Mouse (Mus musculus): ENCODE results near the gene Utp11. TPM values are rescaled to one million over a fixed set of nuclear protein-coding genes. Genes with fewer than 3 reads are reported as not detected.

The Utp11 gene
- total RNA-seq, 1 experiment, result 39.7 TPM

GRCm38 (mm10) chr4:124701916-124702315 is 8.5 kb upstream of the Utp11 start:
- peak overlapping the region in 1 of 2 experiments; percentile 83; a peak in 1 of 4 replicates for H3K4me3 ChIP-seq (ENCODE audit: insufficient read depth in 1 of 2, low read depth in 1 of 2, low read length in 2 of 2, poor library complexity in 1 of 2, severe bottlenecking in 1 of 2)
- H3K27ac ChIP-seq (ENCODE audit: insufficient read depth, low read depth, low read length, poor library complexity, severe bottlenecking), result no peak overlapping the region
- H3K36me3 ChIP-seq (ENCODE audit: control insufficient read depth, insufficient read depth, low read length, poor library complexity, severe bottlenecking), result peaks cover 4% of the 10 kb centered on the region; the same call in 1 of the 2 replicates
- DNase-seq (ENCODE audit: low read depth, low spot score), result no peak
- no peak overlapping the region for H3K9ac ChIP-seq (ENCODE audit: insufficient read depth, low read depth, low read length, poor library complexity, severe bottlenecking)
- TF ChIP-seq MAFK (IDR thresholded peaks at IDR 0.05; ENCODE audit: insufficient read depth, low read depth, low read length), result no peak
- no peak for TF ChIP-seq ZC3H11A (IDR thresholded peaks at IDR 0.05; ENCODE audit: borderline replicate concordance, low read depth, low read length)
- TF ChIP-seq CHD2 (IDR thresholded peaks at IDR 0.05; ENCODE audit: low read depth, low read length), result no peak
- H3K9me3 ChIP-seq (ENCODE audit: control insufficient read depth, insufficient read depth, low read depth, low read length), result no peaks in the 10 kb centered on the region
- peaks cover 6 to 35% of the 10 kb centered on the region in 2 experiments for H3K4me1 ChIP-seq (ENCODE audit: control insufficient read depth in 2 of 2, insufficient read depth in 2 of 2, low read length in 2 of 2, poor library complexity in 1 of 2)
- in situ Hi-C loops (cut with MboI; ENCODE audit: low sequenced_read_pairs in 2 of 2, unreplicated experiment in 2 of 2), result no loop called here

- H3K4me3 ChIP-seq (ENCODE audit: insufficient read depth in 1 of 2, low read depth in 1 of 2, low read length in 2 of 2, poor library complexity in 1 of 2, severe bottlenecking in 1 of 2), result peak overlapping the region; percentile 83 to 90
- in situ Hi-C loops (cut with MboI; ENCODE audit: low sequenced_read_pairs in 2 of 2, unreplicated experiment in 2 of 2), result no loop called here
- TF ChIP-seq HCFC1 (IDR thresholded peaks at IDR 0.05; ENCODE audit: borderline replicate concordance, insufficient read depth, low read length) (no peak), CHD2 (IDR thresholded peaks at IDR 0.05; ENCODE audit: low read depth, low read length) (no peak), ZNF384 (IDR thresholded peaks at IDR 0.05; ENCODE audit: low read depth, low read length) (no peak), ZC3H11A (IDR thresholded peaks at IDR 0.05; ENCODE audit: borderline replicate concordance, low read depth, low read length) (no peak), MAFK (IDR thresholded peaks at IDR 0.05; ENCODE audit: insufficient read depth, low read depth, low read length) (no peak)
- DNase-seq (ENCODE audit: low read depth, low spot score), result no peak
- H3K27ac ChIP-seq (ENCODE audit: insufficient read depth, low read depth, low read length, poor library complexity, severe bottlenecking), result no peak overlapping the region
- peaks cover 6 to 36% of the 10 kb centered on the region in 2 experiments for H3K4me1 ChIP-seq (ENCODE audit: control insufficient read depth in 2 of 2, insufficient read depth in 2 of 2, low read length in 2 of 2, poor library complexity in 1 of 2)
- peaks cover 3% of the 10 kb centered on the region; the same call in 1 of the 2 replicates for H3K36me3 ChIP-seq (ENCODE audit: control insufficient read depth, insufficient read depth, low read length, poor library complexity, severe bottlenecking)
- H3K9me3 ChIP-seq (ENCODE audit: control insufficient read depth, insufficient read depth, low read depth, low read length), result no peaks in the 10 kb centered on the region
- peak overlapping the region; percentile 82 for H3K9ac ChIP-seq (ENCODE audit: insufficient read depth, low read depth, low read length, poor library complexity, severe bottlenecking)
Observed at GRCm38 (mm10) chr4:124701052-124701845, 7.8 kb upstream of the Utp11 start.

- Histone ChIP-seq H3K4me3 (ENCODE audit: insufficient read depth in 1 of 2, low read depth in 1 of 2, low read length in 2 of 2, poor library complexity in 1 of 2, severe bottlenecking in 1 of 2) (peak within 1 kb of the TSS; percentile 83 to 90), H3K4me1 (ENCODE audit: control insufficient read depth in 2 of 2, insufficient read depth in 2 of 2, low read length in 2 of 2, poor library complexity in 1 of 2) (peaks cover 6 to 31% of the 10 kb centered on the region in 2 experiments; a peak in 3 of 4 replicates), H3K9ac (ENCODE audit: insufficient read depth, low read depth, low read length, poor library complexity, severe bottlenecking) (peak within 1 kb of the TSS; percentile 82), H3K9me3 (ENCODE audit: control insufficient read depth, insufficient read depth, low read depth, low read length) (no peaks in the 10 kb centered on the region), H3K27ac (ENCODE audit: insufficient read depth, low read depth, low read length, poor library complexity, severe bottlenecking) (no peak within 1 kb of the TSS), H3K36me3 (ENCODE audit: control insufficient read depth, insufficient read depth, low read length, poor library complexity, severe bottlenecking) (no peaks in the 10 kb centered on the region)
- DNase-seq (ENCODE audit: low read depth, low spot score), result peak; percentile 74
- TF ChIP-seq ZC3H11A (IDR thresholded peaks at IDR 0.05; ENCODE audit: borderline replicate concordance, low read depth, low read length) (no peak), HCFC1 (IDR thresholded peaks at IDR 0.05; ENCODE audit: borderline replicate concordance, insufficient read depth, low read length) (0 out of 2 replicates have a peak, but pooled peaks have one; percentile 20), CHD2 (IDR thresholded peaks at IDR 0.05; ENCODE audit: low read depth, low read length) (no peak), ZNF384 (IDR thresholded peaks at IDR 0.05; ENCODE audit: low read depth, low read length) (peak; percentile 61; the same call in 1 of the 2 replicates)
- in situ Hi-C loops (cut with MboI; ENCODE audit: low sequenced_read_pairs in 2 of 2, unreplicated experiment in 2 of 2), result no loop called here
Observed at GRCm38 (mm10) chr4:124700248-124700971, 7.0 kb upstream of the Utp11 start, which contains the start of gene Fhl3. Fhl3 (plus strand) TSS chr4:124700701.

GRCm38 (mm10) chr4:124699791-124700190 is 6.4 kb upstream of the Utp11 start:
- H3K9ac ChIP-seq (ENCODE audit: insufficient read depth, low read depth, low read length, poor library complexity, severe bottlenecking), result no peak overlapping the region
- in situ Hi-C loops (cut with MboI; ENCODE audit: low sequenced_read_pairs in 2 of 2, unreplicated experiment in 2 of 2), result loop anchor here in 1 of 2 experiments (25.0 kb wide), 1 partner anchor 762 kb away; no protein-coding TSS in a partner anchor
- peaks cover 6 to 30% of the 10 kb centered on the region in 2 experiments; a peak in 3 of 4 replicates for H3K4me1 ChIP-seq (ENCODE audit: control insufficient read depth in 2 of 2, insufficient read depth in 2 of 2, low read length in 2 of 2, poor library complexity in 1 of 2)
- H3K4me3 ChIP-seq (ENCODE audit: insufficient read depth in 1 of 2, low read depth in 1 of 2, low read length in 2 of 2, poor library complexity in 1 of 2, severe bottlenecking in 1 of 2), result peak overlapping the region in 1 of 2 experiments; percentile 90; a peak in 2 of 4 replicates
- no peaks in the 10 kb centered on the region for H3K9me3 ChIP-seq (ENCODE audit: control insufficient read depth, insufficient read depth, low read depth, low read length)
- DNase-seq (ENCODE audit: low read depth, low spot score), result no peak
- no peak overlapping the region for H3K27ac ChIP-seq (ENCODE audit: insufficient read depth, low read depth, low read length, poor library complexity, severe bottlenecking)
- no peak for TF ChIP-seq MAFK (IDR thresholded peaks at IDR 0.05; ENCODE audit: insufficient read depth, low read depth, low read length)
- H3K36me3 ChIP-seq (ENCODE audit: control insufficient read depth, insufficient read depth, low read length, poor library complexity, severe bottlenecking), result no peaks in the 10 kb centered on the region
